Mouse (Mus musculus) lung, postnatal 0 days (tissue): ENCODE measurements around the gene Wdr90. TPM values are rescaled to one million over a fixed set of nuclear protein-coding genes. Genes with fewer than 3 reads are reported as not detected.

Source experiments
- ATAC-seq: fragments of 200-750 bp; cut with Nextera tagmentation; 2 replicates; pipeline ENCODE4 v1.8.0; 2017; ENCODE audit warnings: moderate library complexity
- DNase-seq: peaks from one replicate; pipeline ENCODE4 v3.0.0-alpha.2; 2016; ENCODE audit warnings: low spot score
- H3K27ac ChIP-seq: fragments of 300-500 bp; sonication (generic); 2 replicates; pipeline ENCODE4 v1.5.1; 2014; ENCODE audit warnings: antibody characterized with exemption, mild to moderate bottlenecking, low read length, mixed read lengths
- H3K27me3 ChIP-seq: fragments of 300-500 bp; sonication (generic); replicated peaks from 2 replicates; pipeline ENCODE4 v1.6.1; 2014; ENCODE audit warnings: low read length, mixed read lengths; ENCODE audit not compliant: insufficient read depth
- H3K36me3 ChIP-seq: fragments of 300-500 bp; sonication (generic); 2 replicates; pipeline ENCODE4 v1.6.1; 2014; ENCODE audit warnings: low read length, mixed read lengths; ENCODE audit not compliant: insufficient read depth
- H3K4me1 ChIP-seq: fragments of 300-500 bp; sonication (generic); 2 replicates; pipeline ENCODE4 v1.6.1; 2014; ENCODE audit warnings: antibody characterized with exemption, low read depth, low read length, mixed read lengths; ENCODE audit not compliant: insufficient read depth
- H3K4me2 ChIP-seq: fragments of 300-500 bp; sonication (generic); replicated peaks from 2 replicates; pipeline ENCODE4 v1.6.1; 2014; ENCODE audit warnings: low read depth, mild to moderate bottlenecking, low read length, moderate library complexity, mixed read lengths
- H3K4me3 ChIP-seq: fragments of 300-500 bp; sonication (generic); 2 replicates; pipeline ENCODE4 v1.5.1; 2014; ENCODE audit warnings: low read depth, low read length
- H3K9ac ChIP-seq: fragments of 300-500 bp; sonication (generic); replicated peaks from 2 replicates; pipeline ENCODE4 v1.6.1; 2014; ENCODE audit warnings: low read depth, mild to moderate bottlenecking
- H3K9me3 ChIP-seq: fragments of 300-500 bp; sonication (generic); 2 replicates; pipeline ENCODE4 v1.6.1; 2016; ENCODE audit warnings: low read length, mixed read lengths
- CTCF ChIP-seq: IDR thresholded peaks from 2 replicates; pipeline ENCODE4 v1.5.1; 2016; ENCODE audit warnings: antibody characterized with exemption, mild to moderate bottlenecking
- EP300 ChIP-seq: IDR thresholded peaks from 2 replicates; pipeline ENCODE4 v1.6.1; 2016; ENCODE audit warnings: antibody characterized with exemption, mild to moderate bottlenecking, control low read depth
- WGBS: fragments of 180-500 bp; shearing (Covaris S2); extraction: QIAGEN DNeasy Blood & Tissue Kit; methylation state at CpG from one replicate; pipeline ENCODE4 v1.1.7; 2014; 5-methylcytosine and 5-hydroxymethylcytosine counted together
- polyA plus RNA-seq: library from polyadenylated mRNA; unstranded; fragments of >200 nt; fragmentation: Nextera tagmentation; extraction: Ambion mirVana; gene quantifications from 2 replicates; pipeline ENCODE4 v1.2.1, GENCODE M21; 2015

Wdr90 gene
- polyA plus RNA-seq, 1 experiment from 2014 or later: 5.6 TPM

DNA sequence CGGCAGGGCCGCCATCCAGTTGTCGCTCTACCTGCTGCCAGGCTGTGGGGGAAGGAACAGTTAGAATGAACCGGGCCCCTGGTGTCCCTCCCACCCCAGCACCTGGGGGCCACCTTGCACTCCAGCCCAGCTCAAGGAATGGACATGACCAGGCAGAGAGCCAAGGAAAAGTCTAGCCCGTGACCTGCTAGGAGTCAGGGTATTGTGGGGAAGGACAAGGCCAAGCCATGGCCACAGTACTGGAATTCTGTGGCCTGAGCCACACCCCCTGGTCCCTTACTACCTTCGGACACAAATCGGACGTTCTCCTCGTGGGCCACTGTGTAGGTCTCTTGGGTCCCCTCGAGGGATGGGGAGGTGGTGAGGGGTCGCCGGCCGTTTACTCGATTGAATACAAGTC, 3.0 kb upstream of the Wdr90 start:
- H3K9me3 ChIP-seq: no peaks in the 10 kb centered on the region
- H3K4me2 ChIP-seq: no peak overlapping the region
- TF ChIP-seq EP300: no peak
- no peak for TF ChIP-seq CTCF
- 91% methylated on average over 14 of the region's 14 CpGs for WGBS
- no peak overlapping the region for H3K27ac ChIP-seq
- H3K4me3 ChIP-seq: no peak overlapping the region
- ATAC-seq (no peak), DNase-seq (no peak)
- H3K27me3 ChIP-seq: no peaks in the 10 kb centered on the region
- H3K36me3 ChIP-seq: no peaks in the 10 kb centered on the region
- peaks cover 4% of the 10 kb centered on the region; the same call in 1 of the 2 replicates for H3K4me1 ChIP-seq
- H3K9ac ChIP-seq: no peak overlapping the region

DNA sequence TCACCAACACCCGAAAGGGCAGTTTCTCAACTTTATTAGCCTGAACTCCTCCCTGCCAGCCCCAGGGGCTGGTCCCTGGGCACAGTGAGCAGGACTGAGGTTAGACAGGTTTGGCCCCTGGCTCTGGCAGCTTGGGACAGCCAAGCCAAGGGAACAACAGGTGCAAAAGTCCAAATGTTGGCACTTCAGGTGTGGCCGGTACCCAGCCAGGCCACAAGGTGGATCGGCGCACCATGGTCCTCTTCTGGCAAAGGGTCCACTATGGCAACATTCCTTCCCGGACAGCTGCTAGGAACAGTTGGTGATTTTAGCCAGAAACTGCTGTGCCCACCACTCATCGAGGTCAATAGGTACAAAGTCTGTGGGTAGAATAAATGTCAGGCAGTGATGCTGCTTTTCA, 2.4 kb upstream of the Wdr90 start:
- no peaks in the 10 kb centered on the region for H3K9me3 ChIP-seq
- no peaks in the 10 kb centered on the region for H3K36me3 ChIP-seq
- 84% methylated on average over 6 of the region's 6 CpGs for WGBS
- DNase-seq (no peak), ATAC-seq (no peak)
- H3K27me3 ChIP-seq: no peaks in the 10 kb centered on the region
- H3K4me2 ChIP-seq: no peak overlapping the region
- H3K27ac ChIP-seq: no peak overlapping the region
- H3K9ac ChIP-seq: no peak overlapping the region
- TF ChIP-seq CTCF (no peak), EP300 (no peak)
- no peak overlapping the region for H3K4me3 ChIP-seq
- H3K4me1 ChIP-seq: peaks cover 4% of the 10 kb centered on the region; the same call in 1 of the 2 replicates

DNA sequence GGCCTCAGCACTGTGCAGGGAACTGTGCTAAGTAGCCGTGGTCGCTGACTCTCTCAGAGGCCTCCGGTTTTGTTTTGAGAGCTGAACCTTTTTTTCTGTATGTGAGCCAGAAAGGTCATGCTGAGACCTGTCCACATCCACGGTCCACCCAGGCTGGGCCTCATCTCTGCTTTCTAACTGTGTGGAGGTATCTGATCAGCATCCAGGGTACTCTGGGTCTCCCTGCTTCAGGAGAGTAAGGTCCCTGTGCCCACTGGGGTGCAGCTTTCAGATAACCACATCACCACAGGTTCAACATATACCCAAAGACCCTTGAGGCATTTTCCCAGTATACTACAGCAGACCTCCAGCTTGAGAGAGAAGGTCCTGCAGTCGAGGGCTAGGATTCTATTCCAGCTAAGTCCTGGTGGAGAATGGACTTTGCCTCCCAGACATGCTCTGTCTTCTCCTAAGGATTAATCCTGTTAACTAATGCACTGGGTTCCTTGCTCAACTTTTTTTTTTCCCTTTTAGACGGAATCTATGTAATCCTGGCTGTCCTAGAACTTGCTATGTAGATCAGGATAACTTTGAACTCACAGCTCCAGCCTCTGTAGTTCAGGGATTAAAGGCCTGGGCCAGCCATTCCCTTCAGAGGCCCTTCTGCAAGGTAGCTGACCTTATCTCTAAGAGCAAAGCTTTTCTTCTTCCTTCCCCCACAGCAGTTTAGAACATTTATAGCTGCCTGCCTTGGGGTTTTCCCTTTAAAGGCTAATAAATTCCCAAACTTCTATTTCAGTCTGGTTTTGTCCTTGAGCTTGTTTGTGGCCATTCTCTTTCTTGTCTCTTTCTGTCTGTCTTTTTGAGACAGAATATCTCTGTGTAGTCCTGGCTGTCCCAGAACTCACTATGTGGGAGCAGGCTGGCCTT, 657 bp upstream of the Wdr90 start:
- Histone ChIP-seq H3K9ac (peak overlapping the region; percentile 55), H3K36me3 (no peaks in the 10 kb centered on the region), H3K4me2 (peak overlapping the region; percentile 92), H3K9me3 (no peaks in the 10 kb centered on the region), H3K4me3 (peak overlapping the region; percentile 58), H3K27ac (peak overlapping the region; percentile 71), H3K4me1 (peaks cover 4% of the 10 kb centered on the region; the same call in 1 of the 2 replicates), H3K27me3 (no peaks in the 10 kb centered on the region)
- no peak; the same call in 1 of the 2 replicates for ATAC-seq
- 11% methylated on average over 6 of the region's 6 CpGs for WGBS
- DNase-seq: no peak
- TF ChIP-seq CTCF: no peak
- no peak for TF ChIP-seq EP300

DNA sequence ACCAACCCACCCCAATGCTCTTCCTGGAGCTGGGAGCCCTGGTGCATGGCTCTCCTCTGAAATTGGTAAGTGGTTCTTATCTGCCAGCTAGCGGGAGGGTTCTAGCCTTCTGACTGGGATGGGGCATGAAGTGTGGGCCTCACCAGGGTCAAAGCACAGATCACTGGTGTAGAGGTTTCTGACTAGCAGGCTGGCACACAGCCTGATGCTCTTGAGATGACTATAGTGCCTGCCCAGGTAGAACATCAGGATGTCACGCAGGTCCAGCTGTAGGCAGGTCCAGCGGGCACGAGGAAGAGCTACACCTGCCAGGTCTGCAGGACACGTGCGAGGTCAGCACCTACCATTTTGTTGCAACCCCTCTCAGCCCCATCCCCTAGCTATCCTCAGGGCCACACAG, 1.1 kb downstream of the Wdr90 start:
- no peak overlapping the region for H3K4me2 ChIP-seq
- ATAC-seq: no peak
- 90% methylated on average over 6 of the region's 6 CpGs for WGBS

DNA sequence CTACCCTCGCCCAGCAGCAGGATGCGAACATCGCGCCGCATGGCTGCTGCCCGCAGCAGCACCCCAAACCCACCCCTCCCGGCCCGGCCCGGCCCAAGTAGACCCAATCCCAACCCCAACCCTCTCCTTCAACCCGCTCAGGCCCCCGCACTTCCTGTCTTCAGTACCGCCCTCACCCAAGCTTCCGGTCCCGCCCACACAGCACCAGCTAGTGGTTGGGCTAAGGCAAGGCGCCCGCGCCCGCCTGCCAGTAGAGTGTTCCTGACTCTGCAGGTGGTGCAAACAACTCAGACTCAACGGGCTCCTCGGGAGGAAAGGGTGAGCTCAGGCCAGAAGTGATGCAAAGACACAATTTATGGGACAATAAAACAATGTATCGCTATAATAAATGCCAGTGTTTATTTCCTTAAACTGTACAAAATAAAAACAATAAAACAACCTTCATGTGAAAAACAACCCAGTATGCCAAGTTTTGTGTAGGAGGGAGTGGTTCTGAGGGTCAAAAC, 16.9 kb downstream of the Wdr90 start, which contains the start of gene Rhot2:
Rhot2 (minus strand) TSS at position 456 of the 506 bp plus-strand sequence.
- H3K9me3 ChIP-seq: no peaks in the 10 kb centered on the region
- H3K4me3 ChIP-seq: peak within 1 kb of the TSS; percentile 77
- H3K27me3 ChIP-seq: no peaks in the 10 kb centered on the region
- H3K9ac ChIP-seq: peak within 1 kb of the TSS; percentile 63
- H3K4me2 ChIP-seq: peak within 1 kb of the TSS; percentile 89
- 3% methylated on average over 18 of the region's 21 CpGs for WGBS
- peak; percentile 98 for DNase-seq
- 0 out of 2 replicates have a peak, but pooled peaks cover 4% of the 10 kb centered on the region for H3K4me1 ChIP-seq
- H3K27ac ChIP-seq: peak within 1 kb of the TSS; percentile 81
- ATAC-seq: peak; percentile 99
- TF ChIP-seq CTCF: peak; percentile 81
- no peak for TF ChIP-seq EP300
- peaks cover 13% of the 10 kb centered on the region; the same call in 1 of the 2 replicates for H3K36me3 ChIP-seq

More for the DNA sequence above, 1.1 kb downstream of the Wdr90 start:
- H3K36me3 ChIP-seq: no peaks in the 10 kb centered on the region
- no peaks in the 10 kb centered on the region for H3K9me3 ChIP-seq
- no peak overlapping the region for H3K9ac ChIP-seq
- H3K4me3 ChIP-seq: no peak overlapping the region
- TF ChIP-seq CTCF (no peak), EP300 (no peak)
- H3K4me1 ChIP-seq: peaks cover 4% of the 10 kb centered on the region; the same call in 1 of the 2 replicates
- no peaks in the 10 kb centered on the region for H3K27me3 ChIP-seq
- DNase-seq: no peak
- no peak overlapping the region for H3K27ac ChIP-seq

DNA sequence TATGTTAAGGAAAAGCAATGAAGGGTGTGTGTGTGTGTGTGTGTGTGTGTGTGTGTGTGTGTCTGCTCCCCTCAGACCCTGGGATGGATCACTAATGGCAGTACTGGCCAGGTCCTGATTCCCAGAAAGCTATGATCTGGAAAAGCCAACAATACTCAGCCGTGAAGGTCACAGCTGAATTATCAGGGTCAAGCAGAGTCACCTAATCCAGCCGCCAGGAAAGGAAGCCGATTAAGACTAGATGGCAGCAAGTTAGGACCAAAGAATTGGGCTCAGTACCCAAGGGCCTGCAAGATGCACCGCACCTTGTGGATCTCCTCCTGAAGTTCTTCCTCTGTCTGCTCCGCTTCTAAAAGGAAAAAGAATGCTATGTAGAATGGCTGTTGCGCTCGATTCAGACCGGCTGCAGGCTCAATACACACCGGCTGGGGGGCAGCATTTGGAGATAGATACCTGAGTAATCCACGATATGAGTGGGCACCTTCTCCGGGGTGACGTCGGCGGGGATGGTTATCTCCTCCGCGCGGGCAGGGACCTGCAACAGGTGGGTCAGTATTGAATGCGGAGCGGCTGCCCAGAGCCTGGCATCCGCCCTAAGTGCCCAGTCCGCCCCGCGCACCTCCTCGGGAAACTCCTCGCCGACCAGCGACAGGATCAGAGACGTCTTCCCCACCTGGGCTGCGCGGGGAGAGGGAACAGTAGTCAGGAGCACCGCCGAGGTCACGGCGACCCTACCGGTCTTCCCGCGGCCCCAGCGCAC, 17.5 kb downstream of the Wdr90 start:
- peaks cover 13% of the 10 kb centered on the region; the same call in 1 of the 2 replicates for H3K36me3 ChIP-seq
- peak; percentile 42 for ATAC-seq

More for the DNA sequence above, 17.5 kb downstream of the Wdr90 start:
- H3K9ac ChIP-seq: peak overlapping the region; percentile 63
- peak overlapping the region; percentile 81 for H3K27ac ChIP-seq
- 0 out of 2 replicates have a peak, but pooled peaks cover 4% of the 10 kb centered on the region for H3K4me1 ChIP-seq
- no peak for DNase-seq
- H3K4me3 ChIP-seq: peak overlapping the region; percentile 77
- peak overlapping the region; percentile 89 for H3K4me2 ChIP-seq
- no peaks in the 10 kb centered on the region for H3K9me3 ChIP-seq
- WGBS: 2% methylated on average over 33 of the region's 38 CpGs
- H3K27me3 ChIP-seq: no peaks in the 10 kb centered on the region
- no peak for TF ChIP-seq CTCF
- no peak for TF ChIP-seq EP300
